Mouse (Mus musculus): ENCODE results near the gene Kctd11.

Gene Kctd11

GRCm38 (mm10) chr11:69912716-69913530 lies 31.7 kb upstream of the Kctd11 start:
- DNase-seq (ENCODE audit: low read depth, low spot score), result no peak

- no peak for DNase-seq (ENCODE audit: low read depth, low spot score)
Measured at GRCm38 (mm10) chr11:69911701-69912100, 30.5 kb upstream of the Kctd11 start.

GRCm38 (mm10) chr11:69910781-69911560 lies 29.8 kb upstream of the Kctd11 start:
- no peak for DNase-seq (ENCODE audit: low read depth, low spot score)

DNA sequence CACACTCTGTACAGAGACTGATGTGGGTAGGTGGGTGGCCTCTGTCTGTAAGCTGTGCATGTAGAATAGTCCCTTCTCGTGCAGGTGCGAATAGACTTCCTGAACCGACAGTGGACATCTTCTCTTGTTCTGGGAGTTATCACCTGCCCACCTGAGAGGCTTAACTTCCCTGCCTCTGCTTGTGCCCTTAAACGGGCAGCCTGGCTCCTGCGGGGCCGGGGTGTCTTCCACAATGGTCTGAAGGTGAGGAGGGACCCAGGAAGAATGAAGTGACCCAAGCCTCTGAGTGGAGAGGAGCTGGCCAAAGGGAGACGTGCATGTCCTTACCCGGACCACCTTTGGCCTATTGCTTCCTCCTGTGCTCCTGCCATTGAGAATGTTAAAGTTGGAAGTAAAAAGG lies 29.0 kb upstream of the Kctd11 start:
- DNase-seq (ENCODE audit: low read depth, low spot score), result no peak

DNA sequence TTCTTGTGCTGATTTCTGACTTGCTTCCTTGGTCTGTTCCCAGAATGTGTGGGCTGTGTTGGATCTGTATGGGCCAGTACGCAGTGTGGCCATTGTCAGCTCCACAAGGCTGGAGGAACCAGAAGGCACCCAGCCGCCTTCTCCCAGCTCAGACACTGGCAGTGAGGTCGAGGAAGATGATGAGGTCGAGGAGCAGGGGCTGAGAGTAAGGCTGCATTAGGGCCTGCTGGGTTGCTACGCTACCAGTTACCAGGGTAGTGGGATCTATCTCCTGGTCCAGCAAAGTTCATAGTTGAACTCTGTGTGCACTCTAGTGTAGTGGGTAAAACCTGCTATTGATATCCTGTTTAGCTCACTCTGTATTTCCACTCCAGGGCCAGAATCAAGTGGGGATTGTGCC lies 28.0 kb upstream of the Kctd11 start:
- no peak for DNase-seq (ENCODE audit: low read depth, low spot score)

GRCm38 (mm10) chr11:69908645-69909044 lies 27.4 kb upstream of the Kctd11 start:
- no peak for DNase-seq (ENCODE audit: low read depth, low spot score)

- no peak for DNase-seq (ENCODE audit: low read depth, low spot score)
Measured at GRCm38 (mm10) chr11:69904311-69904710, 23.1 kb upstream of the Kctd11 start.

DNA sequence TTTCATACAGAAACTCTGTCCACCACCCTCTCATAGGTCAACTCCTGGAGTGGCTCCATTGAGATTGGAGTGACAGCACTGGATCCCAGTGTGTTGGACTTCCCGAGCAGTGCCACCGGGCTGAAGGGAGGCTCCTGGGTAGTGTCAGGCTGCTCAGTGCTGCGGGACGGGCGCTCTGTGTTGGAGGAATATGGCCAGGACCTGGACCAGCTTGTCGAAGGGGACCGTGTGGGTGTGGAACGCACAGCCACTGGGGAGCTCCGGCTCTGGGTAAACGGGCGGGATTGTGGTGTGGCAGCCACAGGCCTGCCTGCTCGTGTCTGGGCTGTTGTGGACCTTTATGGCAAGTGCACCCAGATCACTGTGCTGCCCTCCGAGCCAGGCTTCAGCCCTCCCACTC lies 21.8 kb upstream of the Kctd11 start:
- no peak for DNase-seq (ENCODE audit: low read depth, low spot score)

GRCm38 (mm10) chr11:69901993-69902392 lies 20.8 kb upstream of the Kctd11 start:
- no peak for DNase-seq (ENCODE audit: low read depth, low spot score)

- DNase-seq (ENCODE audit: low read depth, low spot score), result peak; percentile 92
Measured at GRCm38 (mm10) chr11:69901406-69901846, 20.2 kb upstream of the Kctd11 start.

GRCm38 (mm10) chr11:69900471-69901405 lies 19.5 kb upstream of the Kctd11 start, which contains the start of the genes 2810408A11Rik and Neurl4:
Gene 2810408A11Rik, minus strand, starts transcription at chr11:69900987.
Gene Neurl4, plus strand, starts transcription at chr11:69901072.
- peak; percentile 94 for DNase-seq (ENCODE audit: low read depth, low spot score)

GRCm38 (mm10) chr11:69899870-69900269 lies 18.7 kb upstream of the Kctd11 start:
- DNase-seq (ENCODE audit: low read depth, low spot score), result no peak

DNA sequence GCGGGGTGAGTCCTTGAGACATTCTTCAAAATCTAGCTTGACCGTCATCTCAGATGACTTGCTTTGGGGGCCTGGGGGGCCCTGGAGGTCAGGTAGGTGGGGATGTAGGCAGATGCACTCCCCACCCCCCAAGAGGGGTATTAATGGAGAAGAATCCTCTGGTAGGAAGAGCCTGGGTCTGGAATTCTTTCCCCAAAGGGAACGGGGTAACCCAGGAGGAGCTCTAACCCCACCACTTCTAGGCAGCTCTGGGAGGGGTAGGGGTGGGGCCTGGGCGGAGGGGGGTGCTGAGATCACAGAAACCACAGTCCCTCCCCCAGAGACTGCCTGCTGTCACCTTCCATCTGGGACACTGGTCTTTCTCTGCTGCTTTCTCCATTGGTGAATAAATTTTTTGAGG lies 14.1 kb upstream of the Kctd11 start, which contains the start of gene Acap1:
Gene Acap1, minus strand, starts transcription at position 249 of the 400 bp plus-strand sequence.
- DNase-seq (ENCODE audit: low read depth, low spot score), result no peak

DNA sequence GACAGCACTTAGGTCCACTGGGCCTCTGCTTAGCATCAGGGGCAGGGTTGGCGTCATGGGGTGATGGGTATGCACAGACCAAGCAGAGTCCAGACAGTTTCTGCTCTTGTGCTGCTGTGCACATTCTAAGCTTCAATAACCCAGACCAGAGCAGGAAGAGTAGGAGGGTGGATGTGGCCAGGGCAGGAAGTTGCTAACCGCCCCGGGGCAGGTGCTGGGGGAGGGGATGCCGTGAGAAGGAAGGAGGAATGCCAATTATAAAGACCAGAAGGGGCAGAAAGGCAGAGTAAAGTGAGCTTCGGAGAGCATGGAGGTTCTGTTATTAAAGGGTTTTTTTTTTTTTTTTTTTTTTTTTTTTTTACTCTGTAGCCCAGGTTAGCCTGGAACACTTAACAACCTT lies 13.5 kb upstream of the Kctd11 start:
- DNase-seq (ENCODE audit: low read depth, low spot score), result no peak

DNA sequence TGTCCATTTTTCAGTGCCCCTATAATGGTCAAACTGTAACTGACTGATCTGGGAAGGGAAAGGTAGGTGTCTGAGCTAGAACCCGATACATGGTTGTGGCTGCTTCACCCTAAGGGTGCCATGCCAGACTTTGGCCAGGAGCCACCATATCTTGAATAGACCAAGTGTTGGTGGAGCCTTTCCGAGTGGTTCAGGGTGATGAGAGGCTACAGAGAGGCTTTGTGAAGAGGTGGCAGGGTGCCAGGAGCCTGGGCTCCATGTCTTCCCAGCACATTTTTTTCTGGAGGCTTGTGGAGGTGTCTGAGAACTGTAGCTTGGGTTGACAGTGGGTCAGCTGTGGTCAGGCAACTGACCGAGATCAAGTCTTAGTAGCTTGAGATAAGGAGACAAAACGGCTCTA lies 10.3 kb upstream of the Kctd11 start:
- DNase-seq (ENCODE audit: low read depth, low spot score), result no peak

DNA sequence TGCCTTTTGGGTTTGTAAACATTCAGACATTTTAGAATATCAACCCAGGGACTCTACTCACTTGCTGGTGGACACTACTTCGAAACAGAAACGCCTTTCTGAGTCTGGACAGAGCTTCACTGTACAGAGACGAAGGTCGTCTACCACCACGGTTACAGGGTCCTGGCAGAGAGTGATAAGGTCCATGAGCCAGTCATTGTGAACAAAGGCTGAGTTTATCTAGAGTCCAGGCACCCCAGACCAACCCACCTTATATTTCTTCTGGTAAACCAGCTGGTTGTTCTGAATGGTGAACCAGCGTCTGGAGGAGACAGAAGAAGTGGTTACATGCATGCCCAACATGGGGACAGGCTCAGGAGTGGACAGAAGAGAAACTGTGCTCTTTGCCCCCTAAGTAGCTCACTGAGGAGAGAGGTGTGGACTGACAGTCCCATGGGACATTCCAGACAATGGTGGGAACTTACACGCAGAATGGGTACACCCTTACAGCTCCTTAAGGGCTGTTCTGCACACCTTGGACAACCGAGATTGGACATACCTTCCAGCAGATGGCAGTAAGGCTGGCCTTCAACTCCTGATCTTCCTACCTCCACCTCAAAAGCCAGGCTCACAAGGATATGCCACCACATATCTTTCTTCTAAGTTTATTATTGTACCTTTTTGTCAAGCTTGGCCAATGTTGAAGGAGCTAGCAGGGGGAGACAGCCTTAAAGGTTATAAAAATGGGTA lies 5.9 kb upstream of the Kctd11 start:
- no peak for DNase-seq (ENCODE audit: low read depth, low spot score)

GRCm38 (mm10) chr11:69884663-69885062 lies 3.5 kb upstream of the Kctd11 start:
- DNase-seq (ENCODE audit: low read depth, low spot score), result no peak

DNA sequence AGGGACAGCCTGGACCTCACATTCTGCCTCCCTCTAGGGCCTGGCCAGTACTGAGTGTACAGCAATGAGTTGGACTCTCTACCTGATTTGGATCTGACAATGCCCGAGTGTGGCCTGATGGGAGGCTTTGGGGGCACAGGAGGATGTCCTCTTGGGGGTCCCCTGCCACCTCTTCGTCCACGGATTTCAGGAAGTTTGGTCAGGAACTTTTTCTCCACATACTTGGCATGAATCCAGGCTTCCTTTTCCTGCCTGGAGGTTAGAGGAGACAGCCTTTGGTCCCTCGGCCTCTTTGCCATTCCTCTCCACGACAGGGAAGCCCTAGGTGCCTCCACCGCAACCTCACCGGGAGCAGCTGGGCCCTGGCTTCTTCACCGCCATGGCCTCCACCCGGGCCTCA lies 3.0 kb upstream of the Kctd11 start:
- no peak for DNase-seq (ENCODE audit: low read depth, low spot score)

- no peak for DNase-seq (ENCODE audit: low read depth, low spot score)
Measured at GRCm38 (mm10) chr11:69883527-69884151, 2.4 kb upstream of the Kctd11 start.

GRCm38 (mm10) chr11:69883066-69883465 lies 1.9 kb upstream of the Kctd11 start:
- no peak for DNase-seq (ENCODE audit: low read depth, low spot score)

All from embryo, embryonic 11.5 days (tissue).